Comparison of ENCODE assay signal across 9 mouse cellular contexts in genomic region chr9:41999498-42000473, GRCm38 (mm10).
DNase-seq lines count a peak whose midpoint lies in the region; ATAC-seq and TF ChIP-seq lines count a peak whose summit lies in the region.
"Had no signal": no experiment of that assay in that cellular context is flagged by ENCODE, and none has a peak within 500 bp of the region (broad histone marks: within the 10 kb centered on the region; RNA-seq: fewer than 3 reads in every experiment).

No protein-coding gene starts in this region.

- H3K4me3 ChIP-seq in hindbrain, postnatal 0 days (ENCODE audit: low read length), result no peak overlapping the region
- H3K4me3 ChIP-seq: limb, embryonic 15.5 days had no signal

- no peaks in the 10 kb centered on the region for H3K9me3 ChIP-seq in hindbrain, postnatal 0 days (ENCODE audit: low read length)
- H3K9me3 ChIP-seq: limb, embryonic 15.5 days had no signal

- H3K27ac ChIP-seq in hindbrain, postnatal 0 days, result no peak overlapping the region
- H3K27ac ChIP-seq: limb, embryonic 15.5 days had no signal

- peak; percentile 93 for TF ChIP-seq CTCF in hindbrain, postnatal 0 days (IDR thresholded peaks at IDR 0.05; ENCODE audit: low read depth)

- H3K9ac ChIP-seq in hindbrain, postnatal 0 days (replicated peaks; ENCODE audit: low read length), result no peak overlapping the region; the same call in 1 of the 2 replicates
- H3K9ac ChIP-seq: limb, embryonic 15.5 days had no signal

- peak; percentile 31; the same call in 1 of the 2 replicates for ATAC-seq in hindbrain, postnatal 0 days

- 66% methylated on average over 12 of the region's 12 CpGs for WGBS in hindbrain, postnatal 0 days

- H3K27me3 ChIP-seq in hindbrain, postnatal 0 days (ENCODE audit: insufficient read depth, low read length), result no peaks in the 10 kb centered on the region
- H3K27me3 ChIP-seq: limb, embryonic 15.5 days had no signal

- no peaks in the 10 kb centered on the region for H3K4me1 ChIP-seq in hindbrain, postnatal 0 days (ENCODE audit: insufficient read depth, low read length)

- peak; percentile 53 for DNase-seq in gastrocnemius, adult 18-20 months (ENCODE audit: low spot score)
- DNase-seq in gastrocnemius, postnatal 25 days, result no peak
- peak; percentile 25 for DNase-seq in 3134 (ENCODE audit: extremely low read depth, insufficient read length, low spot score)
- peak; percentile 64 for DNase-seq in adipocyte (ENCODE audit: low spot score)
- DNase-seq in embryo, embryonic 9.5 days (ENCODE audit: extremely low spot score), result peak; percentile 61
- peak; percentile 85 for DNase-seq in hindbrain, postnatal 0 days (ENCODE audit: low spot score)
- DNase-seq in lung, postnatal 10 days, result peak; percentile 55
- peak; percentile 40 for DNase-seq in retina, postnatal 7 days (ENCODE audit: low read depth, low spot score)

- H3K4me2 ChIP-seq in hindbrain, postnatal 0 days (ENCODE audit: low read depth, low read length), result no peak overlapping the region
- H3K4me2 ChIP-seq: limb, embryonic 15.5 days had no signal

- H3K36me3 ChIP-seq in hindbrain, postnatal 0 days (ENCODE audit: insufficient read depth, low read length), result no peaks in the 10 kb centered on the region
